Mouse (Mus musculus) layer of hippocampus, postnatal 14 days (tissue): ENCODE measurements around the gene Mybph. TPM values are rescaled to one million over a fixed set of nuclear protein-coding genes. Genes with fewer than 3 reads are reported as not detected.

Source experiments
- DNase-seq, 2 experiments: peaks; one replicate each; pipeline ENCODE4 v3.0.0; 2021 to 2022; ENCODE audit warnings: low spot score in 2 of 2, mixed read lengths in 1 of 2
- total RNA-seq, 2 experiments: library from RNA; stranded (reverse); gene quantifications; 2 replicates each; pipeline ENCODE4 v1.2.3; 2021

Gene Mybph
- total RNA-seq, 2 experiments from 2014 or later, result 0.18 TPM; not detected in 1

DNA sequence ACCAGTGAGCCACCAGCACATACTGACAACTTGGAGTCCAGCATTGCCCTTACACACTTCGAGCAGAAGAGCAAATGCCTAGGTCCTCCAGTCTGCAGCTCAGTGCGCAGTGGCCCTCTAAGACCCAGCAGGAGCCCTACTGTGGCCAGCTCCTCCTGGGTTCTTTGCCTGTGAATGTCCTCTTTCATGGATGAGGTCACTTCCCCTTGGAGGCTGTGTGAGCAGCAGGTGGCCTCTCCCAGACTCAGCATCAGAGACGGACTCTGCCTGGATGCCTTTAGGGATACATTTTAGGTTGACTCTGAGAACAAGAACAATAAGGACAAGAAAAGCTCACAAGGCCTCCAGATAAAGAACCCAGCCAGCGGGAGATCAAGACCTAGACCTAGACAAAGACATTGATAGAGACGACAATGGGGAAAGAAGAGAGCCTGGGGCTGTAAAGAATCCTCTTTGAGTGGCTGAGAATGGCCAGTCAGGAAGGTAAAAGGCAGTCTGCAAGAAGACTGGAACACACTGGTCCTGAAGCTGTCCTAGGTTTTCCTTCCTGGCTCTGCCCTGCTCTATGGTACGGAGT is 17.0 kb downstream of the Mybph start:
- DNase-seq, result no peak

DNA sequence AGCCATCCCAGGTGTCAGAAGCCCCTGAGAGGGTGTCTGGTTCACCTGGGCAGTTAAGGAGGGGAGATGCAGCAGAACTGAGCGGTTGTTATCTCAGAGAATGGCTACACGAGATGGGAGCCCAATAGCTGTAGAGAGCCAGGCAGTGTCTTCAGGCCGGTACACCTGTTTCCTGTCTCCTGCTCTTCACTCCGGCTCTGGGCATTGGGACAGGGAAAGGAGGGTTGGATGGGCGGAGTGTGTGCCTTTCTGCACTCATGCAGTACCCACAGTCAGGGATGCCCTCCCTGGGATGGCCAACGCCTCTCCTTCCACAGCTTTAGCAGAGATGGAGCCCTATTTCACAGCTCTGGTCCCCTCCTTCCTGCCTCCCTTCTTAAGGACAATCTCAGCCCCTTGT is 17.8 kb downstream of the Mybph start:
- DNase-seq, result no peak

DNA sequence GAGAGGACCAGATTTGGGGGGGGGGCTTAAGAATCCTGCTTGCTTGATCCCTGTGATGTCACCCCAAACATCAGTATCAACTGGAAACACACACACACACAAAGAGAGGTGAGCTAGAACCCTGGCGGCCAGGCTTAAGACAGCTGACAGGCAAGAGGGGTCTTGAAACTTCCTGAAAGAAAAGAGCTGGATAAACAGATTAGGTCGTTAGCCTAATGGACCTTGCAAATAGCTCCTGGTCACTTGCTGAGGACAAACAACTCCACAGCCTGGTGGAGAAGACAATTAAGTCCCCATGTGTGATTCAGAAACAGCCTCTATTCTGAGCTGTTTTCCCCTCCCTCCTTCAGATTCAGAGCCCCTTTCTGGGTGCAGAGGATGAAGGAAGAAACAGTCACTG is 18.4 kb downstream of the Mybph start:
- DNase-seq, result no peak

DNA sequence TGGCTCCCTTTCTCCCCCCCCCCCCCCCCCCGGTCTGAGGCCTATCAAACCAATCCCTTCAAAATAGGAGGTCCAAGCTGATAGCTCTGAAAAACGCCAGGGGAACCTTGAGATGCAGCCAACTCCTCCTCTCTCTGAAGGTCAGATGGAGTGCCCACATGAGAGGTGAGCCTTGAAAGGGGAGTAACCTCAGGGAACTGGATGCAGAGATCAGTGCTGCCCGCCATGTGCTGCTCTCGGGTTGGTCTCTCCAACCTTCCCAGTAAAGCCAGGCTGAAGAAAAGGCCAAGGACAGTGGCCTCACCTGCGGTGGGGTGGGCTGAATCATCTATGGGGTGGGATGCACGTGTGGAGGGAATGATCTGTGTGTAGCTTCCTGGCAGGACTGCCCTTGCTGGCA is 19.1 kb downstream of the Mybph start:
- no peak for DNase-seq

DNA sequence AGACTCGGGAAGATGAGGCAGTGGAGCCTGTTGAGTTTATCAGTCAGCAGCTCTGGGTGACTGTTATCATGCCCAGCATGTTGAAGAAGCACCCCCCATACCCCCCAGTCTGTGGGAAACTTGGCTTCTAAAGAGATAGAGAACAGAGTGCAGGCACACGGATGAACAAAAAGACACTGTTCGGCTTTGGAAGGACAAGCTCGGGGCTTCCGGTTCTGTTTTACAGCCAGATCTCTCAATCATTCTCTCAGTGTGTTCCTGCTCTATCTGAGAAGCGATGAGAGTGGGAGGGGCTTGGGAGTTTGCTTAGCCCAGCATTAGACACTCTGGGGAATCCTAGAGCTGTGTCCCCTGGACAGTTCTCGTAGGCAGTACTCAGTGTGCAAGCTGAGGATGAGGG is 20.2 kb downstream of the Mybph start:
- DNase-seq, result no peak

DNA sequence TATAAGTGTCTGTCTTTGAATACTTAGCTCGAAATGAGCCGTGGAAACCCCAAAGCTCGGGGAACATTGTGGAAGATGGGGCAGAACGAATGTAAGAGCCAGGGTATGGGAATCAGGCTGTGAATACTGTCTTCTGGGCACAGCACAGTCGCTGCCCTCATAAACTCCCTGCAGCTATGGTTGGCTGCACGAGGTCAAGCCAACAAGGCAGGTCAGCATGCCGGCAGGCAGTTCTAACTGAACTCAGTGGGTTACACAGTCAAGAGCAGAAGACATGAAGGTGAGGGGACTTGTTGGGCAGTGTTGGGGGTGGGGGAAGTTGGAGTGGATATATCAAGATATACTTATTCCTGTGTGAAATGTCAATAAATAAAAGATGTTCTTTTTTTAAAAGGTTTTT is 21.8 kb downstream of the Mybph start:
- DNase-seq, result no peak

DNA sequence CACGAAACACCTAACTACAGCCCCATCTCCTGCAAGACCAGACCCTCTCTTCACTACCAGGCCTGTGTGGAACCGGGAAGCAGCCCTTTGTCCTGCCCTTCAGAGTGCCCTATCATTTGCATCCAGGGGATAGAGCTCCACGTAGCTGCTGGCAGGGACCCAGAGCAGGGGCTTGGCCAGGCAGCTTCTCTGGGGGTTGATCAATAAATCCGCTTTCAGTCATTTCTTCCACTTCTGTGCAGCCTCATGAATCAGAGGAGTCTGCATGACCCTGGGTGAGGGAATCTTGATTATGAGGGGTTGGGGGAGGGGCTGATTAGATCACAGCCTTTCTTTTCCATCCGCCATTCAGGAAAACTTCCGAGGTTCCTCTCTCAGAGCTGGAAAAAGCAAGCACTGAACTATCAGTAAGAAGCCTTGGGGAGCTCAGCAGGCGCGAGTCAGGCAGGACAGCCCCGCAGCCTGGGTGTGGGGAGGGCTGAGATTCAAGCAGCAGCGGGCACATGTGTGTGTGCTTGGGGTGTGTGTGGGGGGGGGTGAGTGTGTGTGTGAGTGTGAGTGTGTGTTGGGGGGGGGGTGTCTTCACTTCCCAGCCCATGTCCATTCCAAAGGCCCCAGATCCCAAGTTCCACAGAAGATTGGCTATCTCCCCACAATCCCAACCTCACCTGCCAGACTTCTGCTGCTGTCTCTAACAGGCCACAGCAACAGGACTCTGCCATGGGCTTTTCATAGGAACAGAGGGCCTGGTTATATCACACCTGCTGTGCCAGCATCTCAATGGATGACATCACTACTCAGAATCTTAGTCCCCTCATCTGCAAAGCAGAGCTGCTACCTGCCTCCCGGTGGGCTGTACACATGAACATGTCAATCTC is 22.7 kb downstream of the Mybph start:
- no peak for DNase-seq

DNA sequence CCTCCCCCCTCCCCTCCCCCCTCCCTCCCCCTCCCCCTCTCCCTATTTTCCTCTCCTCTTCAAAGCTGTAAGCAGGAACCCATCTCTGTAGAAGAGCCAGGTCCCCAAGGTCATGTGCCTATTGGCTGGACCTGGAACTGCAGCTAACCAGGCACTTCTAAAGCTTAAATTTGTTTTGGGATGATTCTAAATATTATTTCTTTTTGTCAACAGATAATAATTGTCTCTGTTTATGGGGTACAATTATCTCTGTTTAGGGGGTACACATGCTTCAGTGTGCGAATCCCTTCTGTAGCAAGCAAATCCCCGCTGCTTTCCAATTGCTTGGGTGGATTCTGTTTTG is 23.4 kb downstream of the Mybph start:
- no peak for DNase-seq

DNA sequence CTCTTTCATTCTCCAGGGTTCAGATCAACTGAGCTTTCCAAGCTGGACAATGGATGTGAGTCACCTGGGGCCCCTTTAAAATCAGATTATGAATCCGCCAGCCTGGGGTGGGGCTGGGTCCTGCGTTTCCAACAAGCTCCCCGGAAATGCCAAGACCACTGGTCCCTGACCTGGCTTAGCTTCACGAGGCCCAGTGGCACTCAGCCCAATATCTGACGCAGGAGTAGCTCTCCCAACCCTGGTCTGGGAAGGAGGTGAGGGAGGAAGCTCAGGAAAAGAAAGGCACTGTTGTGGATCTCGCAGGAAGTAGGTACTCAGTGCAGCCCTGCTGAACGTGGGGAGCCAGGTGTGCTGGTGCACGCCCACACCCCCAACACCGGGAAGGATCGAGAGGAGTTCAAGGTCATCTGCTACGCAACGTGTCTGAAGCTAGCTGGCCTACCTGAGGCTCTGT is 23.8 kb downstream of the Mybph start:
- no peak for DNase-seq

DNA sequence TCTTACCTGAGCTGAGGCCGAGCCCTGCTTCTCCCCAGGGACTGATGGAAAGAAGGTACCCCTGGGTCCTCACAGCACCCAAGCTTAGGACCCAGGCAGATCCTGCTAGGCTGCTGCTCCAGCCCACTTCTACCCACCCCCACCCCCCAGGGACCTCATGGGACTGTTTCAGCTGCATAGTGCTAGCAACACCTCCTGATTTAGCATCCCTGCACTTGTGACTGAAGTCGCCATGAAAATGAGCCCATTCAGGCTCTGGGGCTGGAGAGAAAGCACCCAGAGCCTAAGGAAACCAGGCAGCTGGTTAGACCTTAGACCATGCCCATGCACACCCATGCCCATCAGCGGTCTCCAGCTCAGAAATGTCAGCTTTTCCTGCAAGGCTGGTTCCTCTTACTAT is 24.7 kb downstream of the Mybph start:
- DNase-seq, result no peak

DNA sequence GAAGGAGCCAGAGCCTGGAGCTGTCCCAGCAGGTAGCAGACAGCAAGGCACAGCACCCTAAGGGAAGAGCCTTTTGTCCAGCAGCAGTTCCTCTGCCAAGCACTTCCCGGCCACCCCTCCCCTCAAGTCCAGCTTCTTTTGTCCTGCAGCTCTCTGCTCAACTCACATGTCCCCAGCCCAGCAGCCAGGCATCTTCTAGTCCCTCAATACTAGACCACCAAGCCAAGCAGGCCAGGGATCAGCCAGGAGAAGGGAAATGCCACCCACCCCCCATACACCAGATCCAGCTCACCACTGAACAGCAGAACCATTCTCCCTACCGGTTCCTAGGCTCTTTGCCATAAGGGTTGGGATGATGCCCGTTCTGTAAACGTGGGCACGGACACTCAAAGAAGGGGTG is 26.4 kb downstream of the Mybph start:
- no peak for DNase-seq

DNA sequence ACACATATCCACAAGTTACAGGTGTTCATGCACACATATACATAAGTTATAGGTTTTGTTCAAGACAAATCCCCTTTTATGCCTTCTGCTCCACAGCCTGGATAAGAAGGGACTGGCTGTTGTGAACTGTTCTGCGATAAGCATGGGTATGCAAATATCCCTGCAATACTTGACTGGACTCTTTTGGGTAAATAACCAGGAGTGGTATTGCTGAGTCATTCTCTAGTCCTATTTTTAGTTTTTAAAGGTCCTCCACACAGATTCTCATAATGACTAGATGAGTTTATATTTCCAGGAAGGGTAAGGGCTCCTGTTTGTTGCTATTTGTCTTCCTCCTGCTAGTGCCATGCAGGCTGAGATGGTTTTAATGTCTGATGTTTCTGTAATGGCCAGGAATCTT is 27.9 kb downstream of the Mybph start:
- no peak for DNase-seq

DNA sequence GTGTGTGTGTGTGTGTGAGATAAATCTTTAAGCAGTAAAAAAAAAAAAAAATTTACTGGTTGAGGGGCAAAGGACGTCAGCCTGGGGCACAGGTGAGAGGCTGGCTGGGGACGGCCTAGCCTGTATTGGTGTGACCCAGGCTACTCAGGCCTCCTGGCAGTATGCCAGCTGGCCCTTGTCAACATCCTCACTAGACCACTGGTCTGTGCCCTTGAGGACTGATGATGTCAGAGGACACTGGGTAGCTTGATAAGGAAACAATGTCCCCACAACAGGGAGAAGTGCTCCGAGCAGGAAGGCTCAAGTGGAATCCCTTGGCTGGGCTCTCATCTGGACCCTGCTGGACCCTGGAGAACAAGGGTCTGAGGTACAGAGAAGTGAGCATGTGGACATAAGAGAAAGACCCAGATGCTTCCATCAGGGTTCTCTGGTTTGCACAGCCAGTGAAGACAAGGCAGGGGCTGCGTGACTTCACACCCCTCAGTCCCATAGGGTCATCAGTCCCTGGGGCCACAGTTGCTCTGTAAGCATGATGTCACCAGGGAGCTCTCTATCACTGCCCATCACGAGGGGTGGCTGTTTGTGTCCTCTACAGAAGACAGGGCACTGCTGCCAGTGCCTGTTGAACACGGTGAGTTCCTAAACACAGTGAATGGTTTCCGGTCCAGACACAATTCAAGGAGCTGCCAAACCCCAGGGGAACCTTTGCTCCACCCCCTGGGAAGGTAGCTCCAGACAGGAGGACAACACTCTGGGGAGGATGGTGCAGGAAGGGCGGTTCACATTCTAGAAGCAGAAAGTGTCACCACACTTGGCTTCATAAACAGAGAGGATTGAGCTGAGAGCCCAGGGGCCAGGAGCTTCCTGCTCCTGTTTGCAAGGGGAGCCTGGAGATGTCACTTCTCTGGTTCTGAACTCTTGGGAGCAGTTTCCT is 29.1 kb downstream of the Mybph start:
- DNase-seq, result no peak

DNA sequence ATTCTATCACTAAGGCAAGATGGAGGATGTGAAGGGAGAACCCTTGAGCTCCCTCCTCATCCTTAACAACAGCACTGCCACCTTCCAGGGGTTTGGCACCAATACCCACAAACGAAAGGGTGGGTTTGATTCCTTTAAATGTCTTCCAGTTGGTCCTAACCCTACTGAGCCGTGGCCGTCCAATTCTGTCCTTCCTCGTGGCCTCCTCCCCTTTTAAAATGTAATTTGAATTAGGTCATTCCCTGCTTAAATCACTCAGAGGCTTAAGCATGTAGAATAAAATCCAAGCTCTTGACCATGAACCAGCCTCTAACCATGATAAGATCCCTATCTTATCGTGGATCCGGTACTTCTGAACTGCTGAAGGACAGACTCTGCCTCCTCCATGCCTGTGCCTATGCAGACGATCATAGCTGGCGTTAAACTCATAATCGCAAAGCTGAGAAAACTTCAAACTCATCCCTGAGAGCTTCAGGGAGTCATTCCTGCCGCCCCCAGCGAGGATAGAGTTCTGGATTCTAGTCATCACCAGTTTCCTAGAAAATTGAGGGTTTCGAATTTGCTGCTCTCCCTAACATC is 31.5 kb downstream of the Mybph start:
- no peak for DNase-seq

DNA sequence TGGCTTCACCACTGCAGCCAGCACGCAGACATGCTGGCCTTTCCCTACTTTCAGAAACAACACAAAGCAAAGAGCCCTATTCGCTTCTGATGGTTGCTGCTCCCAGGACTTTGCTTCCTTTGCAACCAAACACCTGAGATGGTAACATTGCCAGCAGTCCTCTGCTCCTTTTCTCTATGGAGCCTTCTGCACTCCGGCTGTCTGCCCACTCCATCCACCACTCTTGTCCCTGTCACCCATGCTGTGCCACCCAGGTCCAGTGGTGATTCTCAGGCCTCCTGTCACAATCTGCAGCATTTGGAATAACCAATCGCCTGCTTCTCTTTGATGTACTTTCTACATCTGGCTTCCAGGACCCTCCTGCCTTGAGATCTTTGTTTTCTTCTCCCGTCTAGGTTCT is 32.1 kb downstream of the Mybph start:
- DNase-seq, result no peak

DNA sequence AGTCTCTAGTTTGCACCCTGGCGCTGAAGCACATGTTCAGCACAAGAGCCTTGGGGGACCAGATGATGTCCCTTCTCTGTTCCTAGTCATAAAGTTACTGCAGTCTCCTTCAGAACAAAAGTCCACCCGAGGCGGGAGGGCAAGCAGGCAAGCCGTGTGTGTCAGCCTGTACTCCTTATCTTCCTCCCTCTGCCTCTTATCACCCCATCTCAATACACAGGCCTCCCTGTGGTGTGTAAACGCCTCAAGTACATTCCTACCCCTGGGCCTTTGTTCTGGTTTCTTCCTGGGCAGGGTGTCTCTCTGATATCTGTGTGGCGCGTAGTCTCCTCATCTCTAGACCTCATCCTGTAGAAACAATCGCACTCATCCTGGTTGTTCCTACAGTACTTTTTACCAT is 33.5 kb downstream of the Mybph start:
- no peak for DNase-seq

DNA sequence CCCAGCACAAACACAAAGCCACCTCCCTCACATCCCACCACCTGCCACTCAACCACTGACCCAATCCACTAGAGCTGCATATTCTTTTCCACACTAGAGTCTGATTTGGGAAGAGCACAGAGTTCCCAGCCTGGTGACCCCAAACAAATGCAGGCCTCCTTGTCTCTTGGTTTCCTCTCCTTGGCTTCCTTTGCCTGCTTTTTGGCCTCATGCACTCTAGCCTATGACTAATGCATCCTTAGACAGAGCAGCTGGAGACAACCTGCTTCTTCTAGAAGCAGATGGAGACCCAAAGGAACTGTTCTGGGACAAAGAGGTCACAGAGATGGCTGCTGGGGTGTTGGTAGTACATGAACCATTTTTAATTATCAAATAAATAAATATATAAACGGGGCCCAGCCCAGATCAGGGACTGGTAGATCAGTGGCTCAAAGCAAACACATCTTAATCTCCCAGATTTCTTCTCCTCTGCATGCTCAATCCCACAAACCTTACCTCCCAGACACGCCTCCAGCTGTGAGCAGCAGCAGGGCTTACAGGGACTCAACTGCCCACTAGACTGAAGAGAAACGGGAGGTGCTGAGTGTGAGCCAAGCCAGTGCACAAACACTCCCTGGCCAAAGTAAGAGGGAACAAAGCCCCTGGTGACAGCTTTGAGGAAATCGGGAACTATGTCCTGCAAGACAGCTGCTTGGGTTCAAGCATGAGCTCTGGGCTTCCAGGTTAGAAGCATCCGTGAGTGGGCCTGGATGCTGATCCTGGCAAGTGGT is 36.7 kb downstream of the Mybph start:
- DNase-seq, result no peak

DNA sequence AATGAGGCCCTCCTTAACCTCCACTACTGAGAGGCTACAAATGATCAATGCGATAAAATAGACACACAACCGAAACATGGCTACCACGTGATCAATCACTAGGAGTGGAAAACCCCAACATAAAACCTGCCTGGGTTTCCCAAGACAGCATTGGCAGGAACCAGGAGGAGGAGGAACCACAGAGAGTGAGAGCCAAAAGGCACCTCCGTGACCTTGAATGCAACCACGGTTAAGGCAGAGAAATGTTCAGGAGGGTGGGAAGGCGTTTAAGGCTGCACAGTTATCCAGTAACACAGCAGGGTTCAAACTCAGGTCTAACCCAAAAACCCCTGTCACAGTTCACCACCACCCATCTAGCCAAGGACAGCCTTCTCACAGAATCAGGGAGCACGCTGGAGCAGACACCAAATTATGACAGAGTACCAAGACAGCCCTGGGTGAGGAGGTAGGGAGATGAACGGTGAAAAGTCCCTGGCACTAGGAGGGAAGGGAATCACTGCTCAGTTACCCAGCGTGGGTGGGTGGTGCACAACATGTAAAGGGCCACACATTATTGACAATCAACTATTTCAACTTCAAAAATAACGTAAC is 37.5 kb downstream of the Mybph start:
- no peak for DNase-seq

DNA sequence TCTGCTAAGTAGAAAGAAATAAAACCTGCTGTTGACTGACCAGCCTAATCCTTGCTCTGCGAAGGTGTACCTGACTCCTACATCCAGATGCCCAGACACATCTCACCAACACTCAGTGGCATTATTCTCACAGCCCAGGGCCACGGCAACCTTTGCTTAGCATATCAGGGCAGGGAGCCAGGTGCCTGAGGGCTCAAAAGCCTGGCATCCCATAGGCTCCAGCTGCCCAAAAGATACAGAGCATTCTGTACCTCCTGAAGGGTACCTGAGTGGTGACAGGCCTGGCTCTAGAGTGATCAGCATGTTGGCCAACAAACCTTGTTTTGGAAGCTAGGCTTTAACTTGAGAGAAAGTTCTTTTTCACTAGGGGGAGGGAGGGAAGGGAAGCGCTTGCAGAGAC is 38.0 kb downstream of the Mybph start:
- no peak for DNase-seq

DNA sequence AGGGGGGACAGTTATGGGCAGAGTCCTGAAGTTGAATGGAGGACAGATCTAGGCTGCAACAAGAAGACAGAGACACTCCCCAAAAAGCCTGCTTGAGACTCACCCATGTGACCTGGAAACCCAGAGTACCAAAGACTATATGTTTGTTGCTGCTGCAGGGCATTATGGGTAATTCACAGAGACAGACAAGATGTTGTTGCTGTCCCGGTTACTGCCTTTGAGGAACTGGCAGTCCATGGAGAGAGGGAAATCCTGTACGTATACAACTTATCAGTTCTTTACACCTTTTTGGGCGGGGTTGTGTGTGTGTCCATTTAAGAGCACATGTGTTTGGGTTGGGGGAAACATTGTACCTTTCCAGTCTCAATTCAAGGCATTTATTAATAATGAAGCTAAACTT is 38.4 kb downstream of the Mybph start:
- DNase-seq, result no peak
